Mouse (Mus musculus) CH12.LX (cell line): ENCODE data around the gene Gimap3. TPM values are rescaled to one million over a fixed set of nuclear protein-coding genes. Genes with fewer than 3 reads are reported as not detected.

Experiments
- DNase-seq: peaks from one replicate; pipeline ENCODE4 v3.0.0-alpha.2; 2013; ENCODE audit errors: extremely low read depth
- H3K27ac ChIP-seq: 2 replicates; pipeline ENCODE4 v1.5.1; 2012; ENCODE audit warnings: low read depth, mild to moderate bottlenecking, control low read depth, moderate library complexity; ENCODE audit not compliant: insufficient read depth
- H3K27me3 ChIP-seq: replicated peaks from 2 replicates; pipeline ENCODE3; 2012; ENCODE audit warnings: inconsistent platforms
- H3K36me3 ChIP-seq, 2 experiments: replicated peaks in 1 of 2; 2 replicates each; pipeline versions ENCODE3 to v1.6.1; 2012; ENCODE audit warnings: inconsistent platforms in 1 of 2, low read length in 1 of 2, mild to moderate bottlenecking in 1 of 2, mixed read lengths in 1 of 2, moderate library complexity in 1 of 2; ENCODE audit not compliant: control insufficient read depth in 1 of 2, insufficient read depth in 1 of 2
- H3K4me1 ChIP-seq, 2 experiments: 2 replicates each; pipeline ENCODE4 v1.6.1; 2012; ENCODE audit warnings: inconsistent platforms in 1 of 2, moderate library complexity in 1 of 2; ENCODE audit not compliant: insufficient read depth in 2 of 2, control insufficient read depth in 1 of 2
- H3K4me2 ChIP-seq: 2 replicates; pipeline ENCODE4 v1.6.1; 2012; ENCODE audit warnings: low read depth, mild to moderate bottlenecking, control low read depth; ENCODE audit not compliant: poor library complexity, insufficient read depth, severe bottlenecking
- H3K4me3 ChIP-seq, 3 experiments: fragments of 150-350 bp in 1 of 3; sonication (generic) in 1 of 3; replicated peaks in 1 of 3; 2 replicates each; pipeline versions ENCODE3 to v1.5.1; 2011 to 2012; ENCODE audit warnings: low read depth in 2 of 3, low read length in 2 of 3, mild to moderate bottlenecking in 2 of 3, moderate library complexity in 2 of 3, control low read depth in 1 of 3, improper control_type of control experiment in 1 of 3, inconsistent platforms in 1 of 3, mixed read lengths in 1 of 3; ENCODE audit not compliant: poor library complexity in 1 of 3
- H3K79me2 ChIP-seq: replicated peaks from 2 replicates; pipeline ENCODE4 v1.6.1; 2012; ENCODE audit warnings: mild to moderate bottlenecking, moderate library complexity; ENCODE audit not compliant: control insufficient read depth, poor library complexity, insufficient read depth, severe bottlenecking; ENCODE audit errors: extremely low read depth
- H3K9ac ChIP-seq: 2 replicates; pipeline ENCODE4 v1.6.1; 2012; ENCODE audit warnings: low read depth, mild to moderate bottlenecking, control low read depth, moderate library complexity; ENCODE audit not compliant: insufficient read depth
- H3K9me3 ChIP-seq: replicated peaks from 2 replicates; pipeline ENCODE3; 2012; ENCODE audit warnings: low read length, inconsistent platforms, mixed read lengths
- CHD1 ChIP-seq: IDR thresholded peaks from 2 replicates; pipeline ENCODE4 v1.6.1; 2012; ENCODE audit warnings: low read depth, low read length, improper control_type of control experiment, inconsistent platforms
- CHD2 ChIP-seq: IDR thresholded peaks from 2 replicates; pipeline ENCODE4 v1.6.1; 2011; ENCODE audit warnings: low read length, improper control_type of control experiment
- CTCF ChIP-seq, 2 experiments: IDR thresholded peaks in 1 of 2; conservative IDR thresholded peaks in 1 of 2; 2 replicates each; pipeline ENCODE4 v1.5.1; 2011 to 2012; ENCODE audit warnings: low read depth in 2 of 2, low read length in 2 of 2, improper control_type of control experiment in 1 of 2, inconsistent platforms in 1 of 2, mild to moderate bottlenecking in 1 of 2, moderate library complexity in 1 of 2
- EP300 ChIP-seq: IDR thresholded peaks from 2 replicates; pipeline ENCODE4 v1.6.1; 2011; ENCODE audit warnings: low read length, improper control_type of control experiment
- ETS1 ChIP-seq: conservative IDR thresholded peaks from 2 replicates; pipeline ENCODE4 v1.6.1; 2012; ENCODE audit warnings: low read depth, mild to moderate bottlenecking, inconsistent platforms, low read length, improper control_type of control experiment, moderate library complexity
- GABPA ChIP-seq: IDR thresholded peaks from 2 replicates; pipeline ENCODE4 v1.6.1; 2012; ENCODE audit warnings: low read depth, low read length, improper control_type of control experiment, inconsistent platforms; ENCODE audit not compliant: insufficient replicate concordance
- HCFC1 ChIP-seq: IDR thresholded peaks from 2 replicates; pipeline ENCODE4 v1.6.1; 2012; ENCODE audit warnings: low read depth, mild to moderate bottlenecking, inconsistent platforms, low read length, improper control_type of control experiment
- IRF4 ChIP-seq: IDR thresholded peaks from 2 replicates; pipeline ENCODE4 v1.6.1; 2014; ENCODE audit warnings: low read depth, mild to moderate bottlenecking, inconsistent platforms, low read length, improper control_type of control experiment
- JUN ChIP-seq: IDR thresholded peaks from 2 replicates; pipeline ENCODE4 v1.6.1; 2011; ENCODE audit warnings: low read depth, mild to moderate bottlenecking, low read length, improper control_type of control experiment, moderate library complexity; ENCODE audit not compliant: insufficient read depth
- JUND ChIP-seq: conservative IDR thresholded peaks from 2 replicates; pipeline ENCODE4 v1.6.1; 2011; ENCODE audit warnings: low read depth, low read length, improper control_type of control experiment
- KAT2A ChIP-seq: IDR thresholded peaks from 2 replicates; pipeline ENCODE4 v1.6.1; 2012; ENCODE audit warnings: low read length, improper control_type of control experiment, inconsistent platforms; ENCODE audit not compliant: insufficient replicate concordance
- MAFK ChIP-seq: IDR thresholded peaks from 2 replicates; pipeline ENCODE4 v1.6.1; 2011; ENCODE audit warnings: low read length, improper control_type of control experiment; ENCODE audit not compliant: insufficient replicate concordance
- MAX ChIP-seq: IDR thresholded peaks from 2 replicates; pipeline ENCODE4 v1.6.1; 2011; ENCODE audit warnings: low read length, improper control_type of control experiment
- MAZ ChIP-seq: IDR thresholded peaks from 2 replicates; pipeline ENCODE4 v1.6.1; 2012; ENCODE audit warnings: low read depth, mild to moderate bottlenecking, inconsistent platforms, low read length, improper control_type of control experiment, moderate library complexity
- MEF2A ChIP-seq: IDR thresholded peaks from 2 replicates; pipeline ENCODE4 v1.6.1; 2014; ENCODE audit warnings: low read depth, mild to moderate bottlenecking, inconsistent platforms, low read length, improper control_type of control experiment, borderline replicate concordance
- MXI1 ChIP-seq: IDR thresholded peaks from 2 replicates; pipeline ENCODE4 v1.6.1; 2011; ENCODE audit warnings: mild to moderate bottlenecking, low read depth, low read length, improper control_type of control experiment
- MYC ChIP-seq: IDR thresholded peaks from 2 replicates; pipeline ENCODE4 v1.6.1; 2011; ENCODE audit warnings: low read depth, mild to moderate bottlenecking, improper control_type of control experiment, low read length
- NELFE ChIP-seq: IDR thresholded peaks from 2 replicates; pipeline ENCODE4 v1.6.1; 2011; ENCODE audit warnings: low read depth, low read length, improper control_type of control experiment
- NRF1 ChIP-seq: IDR thresholded peaks from 2 replicates; pipeline ENCODE4 v1.6.1; 2014; ENCODE audit warnings: low read depth, mild to moderate bottlenecking, inconsistent platforms, low read length, improper control_type of control experiment, moderate library complexity
- POLR2A ChIP-seq: IDR thresholded peaks from 2 replicates; pipeline ENCODE4 v1.6.1; 2011; ENCODE audit warnings: low read depth, mild to moderate bottlenecking, improper control_type of control experiment, low read length
- RAD21 ChIP-seq: IDR thresholded peaks from 2 replicates; pipeline ENCODE4 v1.6.1; 2011; ENCODE audit warnings: low read depth, mild to moderate bottlenecking, low read length, improper control_type of control experiment, moderate library complexity
- RCOR1 ChIP-seq: conservative IDR thresholded peaks from 2 replicates; pipeline ENCODE4 v1.6.1; 2012; ENCODE audit warnings: low read depth, mild to moderate bottlenecking, inconsistent platforms, low read length, improper control_type of control experiment
- SIN3A ChIP-seq: IDR thresholded peaks from 2 replicates; pipeline ENCODE4 v1.6.1; 2012; ENCODE audit warnings: low read length, improper control_type of control experiment, inconsistent platforms
- SMC3 ChIP-seq: IDR thresholded peaks from 2 replicates; pipeline ENCODE4 v1.6.1; 2011; ENCODE audit warnings: low read depth, low read length, improper control_type of control experiment
- TBP ChIP-seq: conservative IDR thresholded peaks from 2 replicates; pipeline ENCODE4 v1.6.1; 2011; ENCODE audit warnings: low read depth, low read length, improper control_type of control experiment
- TCF12 ChIP-seq: IDR thresholded peaks from 2 replicates; pipeline ENCODE4 v1.6.1; 2014; ENCODE audit warnings: low read depth, mild to moderate bottlenecking, inconsistent platforms, low read length, improper control_type of control experiment
- UBTF ChIP-seq: IDR thresholded peaks from 2 replicates; pipeline ENCODE4 v1.6.1; 2012; ENCODE audit warnings: low read depth, mild to moderate bottlenecking, inconsistent platforms, low read length, improper control_type of control experiment, moderate library complexity
- USF1 ChIP-seq: IDR thresholded peaks from 2 replicates; pipeline ENCODE4 v1.6.1; 2014; ENCODE audit warnings: low read depth, mild to moderate bottlenecking, inconsistent platforms, low read length, improper control_type of control experiment
- USF2 ChIP-seq: conservative IDR thresholded peaks from 2 replicates; pipeline ENCODE4 v1.6.1; 2011; ENCODE audit warnings: low read depth, low read length, improper control_type of control experiment
- ZC3H11A ChIP-seq: IDR thresholded peaks from 2 replicates; pipeline ENCODE4 v1.6.1; 2012; ENCODE audit warnings: low read depth, mild to moderate bottlenecking, inconsistent platforms, low read length, improper control_type of control experiment
- ZKSCAN1 ChIP-seq: IDR thresholded peaks from 2 replicates; pipeline ENCODE4 v1.6.1; 2012; ENCODE audit warnings: low read depth, inconsistent platforms, low read length, improper control_type of control experiment, borderline replicate concordance
- ZMIZ1 ChIP-seq: IDR thresholded peaks from 2 replicates; pipeline ENCODE4 v1.6.1; 2012; ENCODE audit warnings: low read depth, mild to moderate bottlenecking, inconsistent platforms, low read length, improper control_type of control experiment
- ZNF384 ChIP-seq: IDR thresholded peaks from 2 replicates; pipeline ENCODE4 v1.6.1; 2012; ENCODE audit warnings: low read depth, low read length, improper control_type of control experiment, inconsistent platforms
- dilution Hi-C: fragments of 300-500 bp; cut with MboI; formaldehyde crosslinking; loops from 2 replicates; pipeline ENCODE4 v1.14.3; 2020; ENCODE audit warnings: low sequenced_read_pairs; ENCODE audit not compliant: extremely low pct_unique_long_range_greater_than_20kb, extremely low pct_ligation_motif_present
- in situ Hi-C: fragments of 300-500 bp; cut with MboI; formaldehyde crosslinking; loops from 3 replicates; pipeline ENCODE4 v1.14.3; 2019; ENCODE audit warnings: low sequenced_read_pairs, low pct_ligation_motif_present, low pct_unique_long_range_greater_than_20kb, mixed read lengths
- polyA plus RNA-seq: library from polyadenylated mRNA; unstranded; fragments of >175 nt; gene quantifications from 2 replicates; pipeline ENCODE4 v1.2.1, GENCODE M21; 2012; ENCODE audit warnings: low read depth; ENCODE audit not compliant: insufficient read length
- total RNA-seq, 2 experiments: library from RNA; depleted of rRNA; stranded (reverse); fragments of 300-350 nt in 1 of 2; fragments of >200 nt in 1 of 2; gene quantifications; 2 replicates each; pipeline ENCODE4 v1.2.3; 2012 to 2014

Gene Gimap3
- total and polyA plus RNA-seq, 3 experiments, result 10.8 to 28.2 (median 17.7) TPM

DNA sequence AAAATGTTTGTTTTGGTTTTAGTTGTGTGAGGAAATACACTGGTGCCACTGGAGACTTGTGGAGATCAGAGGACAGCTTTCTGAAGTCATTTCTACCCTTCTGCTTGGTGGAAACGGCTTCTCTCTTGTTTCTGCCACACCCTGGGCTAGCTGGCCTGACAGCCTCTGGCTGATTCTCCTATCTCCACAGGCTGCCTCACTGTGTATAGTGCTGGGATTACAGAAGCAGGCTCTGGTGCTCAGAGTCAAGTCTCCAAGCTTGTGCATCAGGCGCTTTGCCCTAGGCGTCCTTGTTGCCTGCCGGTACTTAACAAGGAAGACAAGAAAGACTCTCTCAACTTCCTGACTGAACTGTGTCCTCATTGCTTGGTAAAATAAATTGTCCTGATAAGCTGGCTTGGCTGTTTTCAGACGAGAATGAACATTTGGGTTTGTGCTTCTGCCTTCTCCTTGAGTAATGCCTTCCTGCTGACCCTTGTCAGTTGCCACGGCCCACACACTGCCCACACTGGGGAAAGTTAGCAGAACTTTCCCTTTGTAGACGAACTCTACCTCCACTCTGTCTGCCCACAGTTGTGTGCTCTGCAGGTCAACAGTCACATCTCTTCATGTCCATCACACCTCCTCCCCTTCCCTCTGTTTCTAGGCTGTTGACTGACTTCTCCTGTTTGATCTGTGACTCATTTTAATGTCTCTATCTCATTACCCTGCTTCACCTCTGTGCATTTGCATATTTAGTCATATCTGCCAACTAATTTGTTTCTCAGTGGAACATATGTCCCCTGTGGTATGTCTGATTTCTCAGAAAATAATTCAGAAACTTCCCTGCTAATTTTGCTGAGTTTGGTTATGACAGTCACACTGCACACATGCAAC lies 23.3 kb downstream of the Gimap3 start (continued):
- peak; percentile 97 for TF ChIP-seq MEF2A

- dilution Hi-C loops (no loop called here), in situ Hi-C loops (no loop called here)
- DNase-seq, result peak; percentile 95
- Histone ChIP-seq H3K27ac (peak within 1 kb of the TSS; percentile 100), H3K4me2 (peak within 1 kb of the TSS; percentile 64), H3K36me3 (peaks cover 37 to 40% of the 10 kb centered on the region in 2 experiments), H3K9ac (peak within 1 kb of the TSS; percentile 92), H3K9me3 (peaks cover 18% of the 10 kb centered on the region), H3K4me1 (peaks cover 9 to 56% of the 10 kb centered on the region in 2 experiments), H3K27me3 (no peaks in the 10 kb centered on the region), H3K79me2 (peaks cover 40% of the 10 kb centered on the region), H3K4me3 (peak within 1 kb of the TSS; percentile 58 to 90 (median 62))
- TF ChIP-seq GABPA (no peak), MAX (peak; percentile 41), JUND (peak; percentile 73; the same call in 1 of the 2 replicates), MXI1 (peak; percentile 16), RCOR1 (peak; percentile 74), SIN3A (peak; percentile 93), TCF12 (peak; percentile 95), MYC (peak; percentile 56), TBP (peak; percentile 96), MAFK (peak; percentile 57; the same call in 1 of the 2 replicates), USF2 (no peak), SMC3 (peak; percentile 73), USF1 (no peak), CHD1 (no peak; the same call in none of the 2 replicates), CTCF (conservative IDR thresholded peaks at IDR 0.05 in 1 of 2, IDR thresholded peaks at IDR 0.05 in 1 of 2; ENCODE audit: low read depth in 2 of 2, low read length in 2 of 2) (peak in 1 of 2 experiments; percentile 74; a peak in 3 of 4 replicates), ZKSCAN1 (no peak), KAT2A (peak; percentile 51; the same call in 1 of the 2 replicates), EP300 (peak; percentile 93), RAD21 (peak; percentile 54), NRF1 (peak; percentile 59), POLR2A (peak; percentile 84), ETS1 (peak; percentile 84), ZNF384 (no peak), ZC3H11A (no peak; the same call in 1 of the 2 replicates), MAZ (peak; percentile 86), IRF4 (peak; percentile 96), NELFE (peak; percentile 76), JUN (no peak; the same call in 1 of the 2 replicates), ZMIZ1 (peak; percentile 90; the same call in 1 of the 2 replicates), UBTF (peak; percentile 23; the same call in 1 of the 2 replicates), HCFC1 (peak; percentile 46), CHD2 (peak; percentile 83)
These were observed 24.4 kb downstream of the Gimap3 start, which contains the start of gene Gimap5 for GRCm38 (mm10) chr6:48745959-48746889. Gene Gimap5 (plus strand): TSS chr6:48746197.
